Mouse (Mus musculus): ENCODE results near the gene Art3. TPM values are rescaled to one million over a fixed set of nuclear protein-coding genes. Genes with fewer than 3 reads are reported as not detected.

Gene Art3
- polyA plus RNA-seq, 1 experiment from 2014 or later = 5.2 TPM

DNA sequence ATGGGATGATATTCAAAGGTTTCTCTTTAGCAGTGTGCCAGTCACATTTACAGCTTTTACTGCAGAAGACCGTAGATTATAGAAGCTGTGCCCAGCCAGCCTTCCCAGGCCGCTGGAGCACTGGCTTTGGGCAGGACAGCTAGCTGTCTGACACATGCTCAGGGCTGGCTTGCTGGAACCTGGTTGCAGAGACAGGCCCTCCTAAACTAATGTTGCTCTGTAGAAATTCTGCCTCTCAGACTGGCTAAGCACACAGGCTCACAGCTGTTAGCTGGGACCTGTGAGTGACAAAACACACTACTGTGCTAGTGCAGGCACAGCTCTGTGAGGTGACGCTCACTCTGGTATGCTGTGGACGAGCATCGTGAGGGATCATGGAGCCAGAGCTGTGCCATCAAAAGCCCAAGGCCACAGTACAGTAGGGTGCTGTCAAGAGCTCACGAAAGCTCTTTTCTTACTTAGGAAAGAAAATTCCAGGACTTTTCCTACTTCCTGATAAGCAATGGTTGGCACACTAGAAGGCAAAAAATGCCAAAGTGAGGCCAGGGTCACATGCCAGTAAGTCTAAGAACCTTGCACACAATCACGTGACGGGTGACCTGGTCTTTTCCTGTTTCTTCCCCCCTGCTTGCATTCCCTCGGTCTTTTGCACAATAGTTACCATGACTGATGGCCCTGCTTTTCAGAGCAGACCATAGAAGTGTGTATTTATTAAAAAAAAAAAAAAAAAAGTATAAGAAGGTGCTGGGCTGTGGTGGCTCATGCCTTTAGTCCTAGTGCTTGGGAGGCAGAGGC lies 77.9 kb downstream of the Art3 start:
- no peak overlapping the region for H3K4me3 ChIP-seq
- ATAC-seq (ENCODE audit: low FRiP score, low read depth) = no peak
- WGBS = 74% methylated on average over 9 of the region's 9 CpGs
- no peak overlapping the region for H3K27ac ChIP-seq
- H3K27me3 ChIP-seq = no peaks in the 10 kb centered on the region
- no peaks in the 10 kb centered on the region for H3K9me3 ChIP-seq
- H3K9ac ChIP-seq = no peak overlapping the region
- peaks cover 9% of the 10 kb centered on the region for H3K36me3 ChIP-seq
- H3K4me2 ChIP-seq (replicated peaks) = no peak overlapping the region
- no peaks in the 10 kb centered on the region; the same call in 1 of the 2 replicates for H3K4me1 ChIP-seq

DNA sequence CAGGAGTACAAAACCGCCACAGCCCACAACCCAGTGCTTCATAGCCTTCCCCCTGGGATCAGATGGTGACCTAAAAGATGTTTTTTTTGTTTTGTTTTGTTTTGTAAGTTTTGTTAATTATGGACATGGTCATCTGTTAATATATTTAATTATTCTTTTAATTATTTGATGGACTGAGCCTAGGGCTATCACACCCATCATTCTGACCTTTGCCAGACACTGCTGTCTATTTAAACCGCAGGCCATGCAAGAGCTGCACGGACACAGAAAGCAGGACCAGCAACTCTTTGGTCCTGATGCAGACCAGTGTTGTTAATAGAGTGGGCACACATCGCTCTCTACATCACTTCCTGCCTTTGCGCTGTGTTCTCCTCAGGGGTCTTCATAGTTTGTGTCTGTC lies 78.9 kb downstream of the Art3 start:
- Histone ChIP-seq H3K36me3 (peaks cover 16% of the 10 kb centered on the region), H3K4me1 (no peaks in the 10 kb centered on the region), H3K27me3 (no peaks in the 10 kb centered on the region), H3K4me2 (replicated peaks) (no peak overlapping the region), H3K9ac (no peak overlapping the region), H3K9me3 (no peaks in the 10 kb centered on the region), H3K4me3 (no peak overlapping the region), H3K27ac (no peak overlapping the region)
- ATAC-seq (ENCODE audit: low FRiP score, low read depth) = no peak
- 80% methylated on average over 5 of the region's 5 CpGs for WGBS

DNA sequence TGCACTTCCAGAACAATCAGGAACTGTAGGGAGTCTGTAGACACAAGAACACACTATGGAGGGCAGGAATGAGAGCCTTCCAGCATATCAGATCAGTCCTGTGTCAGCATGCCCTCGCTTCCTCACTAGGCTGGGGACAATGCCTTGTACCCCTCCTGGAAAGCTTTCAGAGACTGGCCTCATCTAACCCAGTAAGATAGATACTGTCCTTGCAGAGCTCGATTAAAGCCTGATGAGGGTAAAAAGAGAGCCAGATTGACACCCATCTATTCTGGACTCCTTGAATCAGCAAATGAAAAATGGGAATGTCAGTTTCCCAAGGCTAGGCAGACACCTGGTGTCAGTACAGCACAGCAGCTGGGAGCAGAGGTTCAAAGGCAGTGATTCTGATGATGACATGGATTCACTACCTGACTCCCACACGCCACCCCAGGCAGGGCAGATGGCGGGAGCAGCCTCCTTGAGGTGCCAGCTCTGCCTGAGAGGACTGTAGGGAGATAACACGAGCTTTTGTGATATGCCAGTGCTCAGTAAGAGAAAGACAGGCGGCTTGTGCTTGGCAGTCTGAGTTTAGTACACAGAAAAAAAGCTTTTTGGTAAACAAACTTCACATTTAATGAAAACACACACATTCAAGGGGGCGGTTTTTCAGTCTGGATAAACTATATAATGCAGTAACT lies 80.0 kb downstream of the Art3 start:
- H3K27me3 ChIP-seq = no peaks in the 10 kb centered on the region
- H3K9me3 ChIP-seq = no peaks in the 10 kb centered on the region
- no peak overlapping the region for H3K27ac ChIP-seq
- H3K36me3 ChIP-seq = peaks cover 23% of the 10 kb centered on the region
- H3K4me1 ChIP-seq = no peaks in the 10 kb centered on the region
- WGBS = 69% methylated on average over 7 of the region's 7 CpGs
- no peak overlapping the region for H3K4me3 ChIP-seq
- H3K4me2 ChIP-seq (replicated peaks) = no peak overlapping the region
- no peak overlapping the region for H3K9ac ChIP-seq
- ATAC-seq (ENCODE audit: low FRiP score, low read depth) = no peak

DNA sequence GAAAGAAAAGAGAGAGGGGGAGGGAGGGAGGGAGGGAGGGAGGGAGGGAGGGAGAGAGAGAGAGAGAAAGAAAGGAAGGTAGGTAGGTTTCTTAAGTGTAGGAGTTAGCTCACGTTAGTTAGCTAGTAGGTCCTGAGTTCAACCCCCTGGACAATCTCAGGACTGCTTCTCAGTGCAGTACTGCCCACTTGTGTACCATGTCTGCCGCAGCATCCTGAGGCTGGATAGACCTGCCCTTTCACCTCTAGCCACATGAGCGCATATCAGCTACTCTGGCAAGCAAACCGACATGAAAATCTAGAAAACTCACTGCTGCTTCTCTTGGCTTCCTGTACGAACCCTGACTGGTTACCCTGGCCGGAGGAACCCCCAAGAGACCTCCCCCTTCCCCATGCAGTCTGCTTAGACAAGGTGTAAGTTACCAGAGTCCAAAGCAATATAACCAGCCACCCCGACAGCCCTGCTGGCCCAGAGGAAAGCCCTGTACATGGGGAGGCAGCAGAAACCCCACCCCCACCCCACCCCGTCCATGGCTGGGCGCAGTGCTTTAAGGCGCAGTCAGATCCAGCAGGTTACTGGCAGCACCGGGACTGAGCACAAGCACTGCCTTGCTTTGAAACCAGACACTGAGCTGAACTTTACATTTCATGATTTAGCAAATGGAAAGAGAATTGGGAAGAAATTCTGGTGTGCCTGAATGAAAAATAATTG lies 81.8 kb downstream of the Art3 start:
- Histone ChIP-seq H3K27ac (no peak overlapping the region), H3K4me1 (no peaks in the 10 kb centered on the region), H3K4me2 (replicated peaks) (no peak overlapping the region), H3K36me3 (peaks cover 39% of the 10 kb centered on the region), H3K9ac (no peak overlapping the region), H3K9me3 (no peaks in the 10 kb centered on the region), H3K4me3 (no peak overlapping the region), H3K27me3 (no peaks in the 10 kb centered on the region)
- 87% methylated on average over 11 of the region's 11 CpGs for WGBS
- no peak for ATAC-seq (ENCODE audit: low FRiP score, low read depth)

DNA sequence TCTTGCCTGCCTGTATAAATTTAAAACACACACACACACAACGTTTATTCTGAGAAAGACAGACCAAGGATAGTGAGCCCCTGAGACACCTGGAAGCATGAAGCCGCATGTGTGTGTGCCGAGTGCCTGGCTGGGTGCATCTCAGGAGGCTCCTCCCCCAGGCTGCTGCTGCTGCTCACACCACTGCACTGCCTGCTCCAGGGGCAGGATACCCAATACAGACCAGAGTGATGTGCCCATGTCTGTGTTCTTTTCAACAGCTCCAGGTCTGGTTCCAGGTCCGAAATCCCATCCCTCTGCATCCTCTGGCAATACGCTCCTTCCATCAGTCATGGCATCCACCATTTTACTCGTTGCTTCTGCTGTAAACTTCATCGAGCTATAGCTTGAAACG lies 82.4 kb downstream of the Art3 start:
- Histone ChIP-seq H3K4me2 (replicated peaks) (no peak overlapping the region), H3K4me3 (no peak overlapping the region), H3K27ac (no peak overlapping the region), H3K9ac (no peak overlapping the region), H3K36me3 (peaks cover 42% of the 10 kb centered on the region), H3K27me3 (no peaks in the 10 kb centered on the region), H3K4me1 (no peaks in the 10 kb centered on the region), H3K9me3 (no peaks in the 10 kb centered on the region)
- no peak for ATAC-seq (ENCODE audit: low FRiP score, low read depth)
- whole genome bisulfite sequencing = 80% methylated on average over 8 of the region's 8 CpGs

DNA sequence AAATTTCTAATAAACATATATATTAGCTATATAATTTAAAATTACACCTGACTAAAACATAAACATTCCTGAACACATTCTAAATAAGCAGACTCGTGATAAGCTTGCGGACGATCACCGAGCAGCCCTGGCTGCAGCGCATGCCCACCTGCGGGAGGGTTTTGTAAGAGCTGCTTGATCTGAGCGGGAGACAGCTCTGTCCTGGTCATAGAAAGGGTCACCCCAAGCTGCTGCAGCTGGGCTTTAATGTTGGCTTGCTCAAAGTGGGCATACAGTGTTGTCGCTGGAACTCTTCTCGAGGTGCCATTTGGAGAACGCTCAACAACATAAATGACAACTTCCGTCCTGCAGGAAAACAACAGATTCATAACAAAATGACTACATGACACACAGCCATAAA lies 92.5 kb downstream of the Art3 start:
- Histone ChIP-seq H3K27ac (no peak overlapping the region), H3K4me2 (replicated peaks) (no peak overlapping the region), H3K9me3 (no peaks in the 10 kb centered on the region), H3K4me3 (no peak overlapping the region), H3K36me3 (peaks cover 84% of the 10 kb centered on the region), H3K4me1 (no peaks in the 10 kb centered on the region), H3K27me3 (no peaks in the 10 kb centered on the region), H3K9ac (no peak overlapping the region)
- ATAC-seq (ENCODE audit: low FRiP score, low read depth) = no peak
- 92% methylated on average over 11 of the region's 11 CpGs for WGBS

DNA sequence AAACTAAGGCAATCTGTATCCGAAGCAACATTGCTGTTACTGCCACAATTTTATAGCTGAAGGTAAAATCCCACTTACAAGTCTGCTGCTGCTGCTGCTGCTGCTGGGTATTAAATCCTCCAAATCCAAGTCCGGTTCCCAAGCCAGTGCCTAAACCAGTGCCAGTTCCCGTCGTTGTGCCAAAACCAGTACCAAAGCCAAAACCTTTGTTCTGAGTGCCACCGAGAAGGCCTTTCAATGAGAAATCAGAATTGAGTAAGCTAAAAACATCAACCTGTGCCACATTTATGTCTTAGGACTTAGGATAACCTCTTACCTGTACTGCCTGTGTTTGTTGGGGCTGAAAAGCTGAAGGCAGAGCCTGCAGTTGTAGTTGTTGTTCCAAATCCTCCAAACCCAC lies 99.1 kb downstream of the Art3 start:
- Histone ChIP-seq H3K9me3 (no peaks in the 10 kb centered on the region), H3K36me3 (peaks cover 29% of the 10 kb centered on the region), H3K4me3 (no peak overlapping the region), H3K4me2 (replicated peaks) (no peak overlapping the region), H3K4me1 (peaks cover 12% of the 10 kb centered on the region), H3K9ac (no peak overlapping the region), H3K27me3 (no peaks in the 10 kb centered on the region), H3K27ac (no peak overlapping the region)
- 87% methylated on average over 5 of the region's 5 CpGs for WGBS
- no peak for ATAC-seq (ENCODE audit: low FRiP score, low read depth)

DNA sequence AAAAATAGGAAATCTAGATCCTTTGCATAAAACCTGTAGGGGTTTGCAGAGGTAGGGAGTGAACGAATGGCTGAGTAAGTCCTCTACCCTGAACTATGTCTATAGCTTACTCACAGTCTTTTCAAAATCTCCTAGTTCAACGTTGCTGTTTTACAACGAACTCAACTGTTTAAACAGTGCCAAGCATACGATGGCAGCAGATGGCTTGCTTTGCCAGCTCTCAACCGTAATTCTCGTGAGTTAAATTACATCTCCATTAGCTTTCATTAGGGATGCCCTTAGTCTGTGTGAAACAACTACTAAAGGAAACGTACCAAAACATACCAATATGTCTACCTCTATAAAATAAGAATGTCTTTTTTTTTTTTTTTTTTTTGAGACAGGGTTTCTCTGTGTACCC lies 100.0 kb downstream of the Art3 start:
- ATAC-seq (ENCODE audit: low FRiP score, low read depth) = no peak
- no peak overlapping the region for H3K4me3 ChIP-seq
- no peak overlapping the region for H3K27ac ChIP-seq

DNA sequence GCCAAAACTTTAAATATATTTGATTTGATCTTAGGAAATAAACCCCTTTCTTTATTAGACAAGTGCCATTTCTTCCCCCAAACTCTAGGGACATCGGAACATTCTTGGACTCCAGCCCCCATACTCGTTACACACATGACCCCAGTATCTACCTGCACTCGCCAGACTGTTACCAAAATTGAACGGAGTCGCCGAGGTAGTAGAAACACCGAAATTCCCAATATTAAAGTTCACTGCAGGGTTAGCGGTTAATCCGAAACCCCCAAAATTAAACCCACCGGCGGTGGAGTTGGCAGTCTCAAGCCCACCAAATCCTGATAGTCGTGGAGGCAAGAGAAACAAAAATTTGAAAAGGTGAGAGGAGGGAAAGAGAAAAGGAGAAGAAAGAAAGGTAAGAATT lies 102.4 kb downstream of the Art3 start:
- under 1% methylated on average over 12 of the region's 12 CpGs for WGBS
- H3K9me3 ChIP-seq = no peaks in the 10 kb centered on the region
- no peak for ATAC-seq (ENCODE audit: low FRiP score, low read depth)
- H3K27ac ChIP-seq = no peak overlapping the region
- H3K4me3 ChIP-seq = peak overlapping the region; percentile 95
- H3K4me2 ChIP-seq (replicated peaks) = peak overlapping the region; percentile 85
- peak overlapping the region; percentile 95 for H3K9ac ChIP-seq
- peaks cover 3% of the 10 kb centered on the region for H3K36me3 ChIP-seq
- peaks cover 12% of the 10 kb centered on the region for H3K4me1 ChIP-seq
- H3K27me3 ChIP-seq = no peaks in the 10 kb centered on the region

More for the DNA sequence above, 100.0 kb downstream of the Art3 start:
- no peaks in the 10 kb centered on the region for H3K9me3 ChIP-seq
- WGBS = 81% methylated on average over 7 of the region's 7 CpGs
- H3K4me1 ChIP-seq = peaks cover 12% of the 10 kb centered on the region
- no peaks in the 10 kb centered on the region for H3K27me3 ChIP-seq
- H3K9ac ChIP-seq = no peak overlapping the region
- H3K36me3 ChIP-seq = peaks cover 26% of the 10 kb centered on the region
- no peak overlapping the region for H3K4me2 ChIP-seq (replicated peaks)

DNA sequence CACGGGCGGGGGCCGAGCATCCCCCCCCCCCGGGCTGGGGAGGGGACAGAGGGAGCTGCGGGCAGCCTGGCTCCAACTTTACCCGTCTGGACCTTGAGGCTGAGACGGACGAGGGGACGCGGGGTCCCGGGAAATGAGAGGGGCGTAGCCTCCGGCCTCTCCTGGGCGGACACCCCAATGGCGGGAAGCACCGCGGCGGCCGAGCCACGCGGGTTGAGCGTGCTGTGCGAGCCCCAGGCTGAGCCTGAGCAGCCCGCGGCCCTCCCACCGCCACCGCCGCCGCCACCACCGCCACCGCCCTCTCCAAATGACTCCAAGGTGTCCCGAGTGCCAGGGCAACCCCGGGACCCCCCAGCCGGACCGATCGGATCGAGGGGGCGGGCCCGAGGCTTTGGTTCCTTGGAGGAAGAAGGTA lies 103.0 kb downstream of the Art3 start:
- Histone ChIP-seq H3K4me1 (peaks cover 12% of the 10 kb centered on the region), H3K4me2 (replicated peaks) (peak overlapping the region; percentile 85), H3K27ac (peak overlapping the region; percentile 74), H3K9ac (peak overlapping the region; percentile 95), H3K4me3 (peak overlapping the region; percentile 95), H3K9me3 (no peaks in the 10 kb centered on the region), H3K36me3 (no peaks in the 10 kb centered on the region), H3K27me3 (no peaks in the 10 kb centered on the region)
- ATAC-seq (ENCODE audit: low FRiP score, low read depth) = peak; percentile 75
- under 1% methylated on average over 33 of the region's 39 CpGs for WGBS

DNA sequence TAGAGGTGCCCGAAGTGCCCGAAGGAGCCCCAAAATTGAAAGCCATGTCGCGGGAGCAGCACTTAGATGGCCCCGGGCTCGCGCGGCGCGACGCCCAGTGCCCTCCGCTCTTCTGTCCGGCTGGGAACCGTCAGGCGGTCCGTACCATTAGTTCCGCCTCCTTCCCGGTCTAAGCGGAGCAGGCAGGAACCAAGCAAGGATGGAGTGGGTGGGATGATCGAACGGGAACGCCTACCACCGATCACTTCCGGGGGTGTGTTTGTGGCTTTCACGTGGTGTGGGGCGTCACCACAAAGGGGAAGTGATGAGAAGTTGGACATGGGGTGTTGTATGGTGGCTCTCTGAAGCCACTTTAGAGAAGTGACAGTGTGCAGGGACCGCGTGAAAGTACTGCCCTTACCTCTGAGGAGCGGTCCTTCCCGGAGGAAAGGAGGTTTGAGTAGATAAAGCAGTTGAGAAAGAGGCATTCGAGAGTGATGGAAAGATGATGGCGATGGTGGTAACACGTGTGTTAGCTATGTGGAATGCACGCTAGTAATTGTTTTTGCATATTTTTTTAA lies 103.5 kb downstream of the Art3 start, which contains the start of gene Nup54:
Gene Nup54, minus strand, starts transcription at position 195 of the 560 bp plus-strand sequence.
- H3K4me1 ChIP-seq = peaks cover 12% of the 10 kb centered on the region
- H3K27ac ChIP-seq = peak within 1 kb of the TSS; percentile 74
- ATAC-seq (ENCODE audit: low FRiP score, low read depth) = peak; percentile 100
- WGBS = under 1% methylated on average over 32 of the region's 34 CpGs
- no peaks in the 10 kb centered on the region for H3K9me3 ChIP-seq
- peak within 1 kb of the TSS; percentile 85 for H3K4me2 ChIP-seq (replicated peaks)
- H3K27me3 ChIP-seq = no peaks in the 10 kb centered on the region
- H3K4me3 ChIP-seq = peak within 1 kb of the TSS; percentile 95
- peak within 1 kb of the TSS; percentile 95 for H3K9ac ChIP-seq
- no peaks in the 10 kb centered on the region for H3K36me3 ChIP-seq

DNA sequence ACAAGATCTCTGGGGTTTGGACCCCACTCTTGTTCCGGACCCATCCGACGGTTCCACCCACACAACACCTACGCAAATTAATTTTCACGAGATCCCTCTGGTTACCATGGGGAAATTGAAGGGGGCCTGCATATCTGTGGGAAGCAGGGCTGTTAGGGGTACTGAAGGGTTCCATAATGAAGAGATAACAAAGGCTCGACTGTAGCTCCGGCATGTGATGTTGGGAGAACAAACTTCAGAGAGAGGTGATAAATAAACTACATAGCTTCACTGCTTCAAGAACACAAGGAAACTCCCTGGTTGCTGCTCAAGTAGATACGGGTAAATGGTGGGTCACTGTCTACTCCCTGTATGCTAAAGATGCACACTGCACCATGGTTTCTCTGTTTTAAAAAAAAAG lies 106.9 kb downstream of the Art3 start:
- Histone ChIP-seq H3K4me1 (peaks cover 6% of the 10 kb centered on the region), H3K4me2 (replicated peaks) (no peak overlapping the region), H3K4me3 (no peak overlapping the region), H3K9me3 (no peaks in the 10 kb centered on the region), H3K27me3 (no peaks in the 10 kb centered on the region), H3K36me3 (peaks cover 2% of the 10 kb centered on the region), H3K27ac (no peak overlapping the region), H3K9ac (no peak overlapping the region)
- no peak for ATAC-seq (ENCODE audit: low FRiP score, low read depth)
- 89% methylated on average over 8 of the region's 8 CpGs for WGBS

All from limb, embryonic 13.5 days (tissue).